Mouse (Mus musculus): ENCODE data around the gene Mon1a. TPM values are rescaled to one million over a fixed set of nuclear protein-coding genes. Genes with fewer than 3 reads are reported as not detected.

Mon1a gene
- polyA plus RNA-seq, 1 experiment from 2014 or later = 11.5 TPM

DNA sequence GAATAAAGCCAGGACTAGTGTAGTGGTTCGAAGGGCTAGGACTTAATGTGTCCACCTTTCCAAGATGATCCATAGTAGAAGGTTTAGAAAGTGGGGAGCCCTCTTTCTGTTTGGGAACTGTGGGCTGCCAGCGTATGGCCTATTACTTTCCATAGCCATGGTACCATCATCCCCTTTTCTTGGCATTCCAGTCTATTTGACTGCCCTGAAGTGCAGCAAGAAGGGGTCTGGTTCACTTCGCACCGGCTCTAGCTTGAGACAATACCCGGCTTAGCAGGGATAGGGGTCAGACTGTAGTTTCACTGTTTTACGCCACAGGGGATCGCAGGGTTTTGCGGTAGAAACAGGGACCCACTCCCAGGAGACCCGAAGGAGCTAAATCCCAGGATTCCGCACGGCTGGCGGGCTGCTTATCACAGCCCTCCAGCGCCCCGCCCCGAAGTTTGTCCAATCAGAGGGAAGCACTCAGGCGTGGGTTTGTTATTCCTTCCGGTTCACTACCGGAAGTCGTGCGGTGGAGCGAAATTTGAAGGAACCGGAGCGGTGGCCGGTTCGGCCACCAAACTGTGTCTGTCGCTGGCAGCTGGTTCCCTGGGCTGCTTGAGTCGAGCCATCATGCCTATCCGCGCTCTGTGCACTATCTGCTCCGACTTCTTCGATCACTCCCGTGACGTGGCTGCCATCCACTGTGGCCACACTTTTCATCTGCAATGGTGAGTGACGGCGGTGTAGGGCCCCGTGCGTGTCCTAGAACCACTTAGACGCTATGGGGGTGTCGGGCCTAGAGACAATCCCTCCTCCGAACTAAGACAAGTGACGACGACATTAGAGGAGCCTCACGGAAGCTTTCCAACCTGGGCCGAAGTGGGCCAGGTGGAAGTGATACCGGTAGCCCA lies 62.8 kb downstream of the Mon1a start:
- no peaks in the 10 kb centered on the region for H3K9me3 ChIP-seq (ENCODE audit: control insufficient read depth, low read length)
- H3K4me3 ChIP-seq (ENCODE audit: low read length) = peak overlapping the region; percentile 84
- peak; percentile 95 for ATAC-seq (ENCODE audit: low FRiP score, low TSS enrichment)
- peak overlapping the region; percentile 68; the same call in 1 of the 2 replicates for H3K27ac ChIP-seq (ENCODE audit: low read depth, low read length)
- 17% methylated on average over 45 of the region's 45 CpGs for WGBS
- H3K36me3 ChIP-seq (ENCODE audit: control insufficient read depth, insufficient read depth, low read length) = no peaks in the 10 kb centered on the region
- H3K9ac ChIP-seq (ENCODE audit: low read depth, low read length) = peak overlapping the region; percentile 69
- peak overlapping the region; percentile 66 for H3K4me2 ChIP-seq (replicated peaks; ENCODE audit: low read depth, low read length)
- peaks cover 10% of the 10 kb centered on the region; the same call in 1 of the 2 replicates for H3K4me1 ChIP-seq (ENCODE audit: control insufficient read depth, insufficient read depth, low read length)
- H3K27me3 ChIP-seq (ENCODE audit: control insufficient read depth, insufficient read depth, low read length) = no peaks in the 10 kb centered on the region

Other genes with a start within 250 kb of the Mon1a start
- gene Slc38a3, start 218.6 kb upstream of the Mon1a start, polyA plus RNA-seq (2014; fragmentation: Nextera tagmentation; extraction: Ambion mirVana) = 4.8 and 6.5 TPM in 2 replicates
- 4.7 and 5.3 TPM in 2 replicates for gene Gnat1, start 208.4 kb upstream of the Mon1a start, polyA plus RNA-seq (2014; fragmentation: Nextera tagmentation; extraction: Ambion mirVana)
- gene Sema3f, start 177.7 kb upstream of the Mon1a start, polyA plus RNA-seq (2014; fragmentation: Nextera tagmentation; extraction: Ambion mirVana) = 32.4 and 38.4 TPM in 2 replicates
- 128 and 193 TPM in 2 replicates for gene Rbm5, start 117.2 kb upstream of the Mon1a start, polyA plus RNA-seq (2014; fragmentation: Nextera tagmentation; extraction: Ambion mirVana)
- 55.9 and 75.1 TPM in 2 replicates for gene Rbm6, start 14.9 kb upstream of the Mon1a start, polyA plus RNA-seq (2014; fragmentation: Nextera tagmentation; extraction: Ambion mirVana)
- gene Mst1r, start 18.7 kb downstream of the Mon1a start, polyA plus RNA-seq (2014; fragmentation: Nextera tagmentation; extraction: Ambion mirVana) = 0.39 and 0.80 TPM in 2 replicates
- not detected in 2 replicates for gene Actl11, start 40.3 kb downstream of the Mon1a start, polyA plus RNA-seq (2014; fragmentation: Nextera tagmentation; extraction: Ambion mirVana)
- gene Camkv, start 47.5 kb downstream of the Mon1a start, polyA plus RNA-seq (2014; fragmentation: Nextera tagmentation; extraction: Ambion mirVana) = 0.77 and 0.79 TPM in 2 replicates
- gene Traip, start 62.0 kb downstream of the Mon1a start, polyA plus RNA-seq (2014; fragmentation: Nextera tagmentation; extraction: Ambion mirVana) = 23.7 and 24.5 TPM in 2 replicates
- 25.7 and 28.0 TPM in 2 replicates for gene Uba7, start 87.4 kb downstream of the Mon1a start, polyA plus RNA-seq (2014; fragmentation: Nextera tagmentation; extraction: Ambion mirVana)
- 4.8 and 5.5 TPM in 2 replicates for gene Gm20661, start 94.9 kb downstream of the Mon1a start, polyA plus RNA-seq (2014; fragmentation: Nextera tagmentation; extraction: Ambion mirVana)
- gene Inka1, start 97.7 kb downstream of the Mon1a start, polyA plus RNA-seq (2014; fragmentation: Nextera tagmentation; extraction: Ambion mirVana) = 64.1 and 69.0 TPM in 2 replicates
- gene Cdhr4, start 104.3 kb downstream of the Mon1a start, polyA plus RNA-seq (2014; fragmentation: Nextera tagmentation; extraction: Ambion mirVana) = 8.8 and 9.6 TPM in 2 replicates
- gene Gm20662, start 108.2 kb downstream of the Mon1a start, polyA plus RNA-seq (2014; fragmentation: Nextera tagmentation; extraction: Ambion mirVana) = 0.61 and 0.63 TPM in 2 replicates
- 21.2 and 28.4 TPM in 2 replicates for gene Ip6k1, start 114.3 kb downstream of the Mon1a start, polyA plus RNA-seq (2014; fragmentation: Nextera tagmentation; extraction: Ambion mirVana)
- gene Gmppb, start 161.1 kb downstream of the Mon1a start, polyA plus RNA-seq (2014; fragmentation: Nextera tagmentation; extraction: Ambion mirVana) = 19.8 and 20.8 TPM in 2 replicates
- gene Amigo3, start 165.0 kb downstream of the Mon1a start, polyA plus RNA-seq (2014; fragmentation: Nextera tagmentation; extraction: Ambion mirVana) = 1.6 and 2.1 TPM in 2 replicates
- not detected in 2 replicates for gene Mst1, start 192.3 kb downstream of the Mon1a start, polyA plus RNA-seq (2014; fragmentation: Nextera tagmentation; extraction: Ambion mirVana)
- 20.0 and 30.9 TPM in 2 replicates for gene Rnf123, start 195.2 kb downstream of the Mon1a start, polyA plus RNA-seq (2014; fragmentation: Nextera tagmentation; extraction: Ambion mirVana)
- gene Apeh, start 206.5 kb downstream of the Mon1a start, polyA plus RNA-seq (2014; fragmentation: Nextera tagmentation; extraction: Ambion mirVana) = 55.2 and 57.8 TPM in 2 replicates